Mouse (Mus musculus) cerebellum, postnatal 25 days (tissue): Measurements from ENCODE around the gene Gm29427.
A peak's percentile ranks its signal among the peaks of the same experiment; 100 is the strongest.

Experiments used
- DNase-seq, 2 experiments: peaks; one replicate each; pipeline ENCODE4 v3.0.0; 2021; ENCODE audit warnings: mixed read lengths in 2 of 2

The Gm29427 gene

GRCm38 (mm10) chr1:130715561-130716217, at the start of gene Gm29427:
Gm29427 (minus strand) TSS chr1:130715799.
- DNase-seq, result peak; percentile 99

GRCm38 (mm10) chr1:130764027-130764461, 48.4 kb upstream of the Gm29427 start:
- DNase-seq, result no peak

- no peak for DNase-seq
Observed at GRCm38 (mm10) chr1:130762045-130762760, 46.6 kb upstream of the Gm29427 start.

- DNase-seq, result no peak
Observed at GRCm38 (mm10) chr1:130761597-130761996, 46.0 kb upstream of the Gm29427 start.

- DNase-seq, result no peak
Observed at GRCm38 (mm10) chr1:130759689-130760088, 44.1 kb upstream of the Gm29427 start.

GRCm38 (mm10) chr1:130746819-130747218, 31.2 kb upstream of the Gm29427 start:
- no peak for DNase-seq

- DNase-seq, result no peak
Observed at GRCm38 (mm10) chr1:130745591-130745990, 30.0 kb upstream of the Gm29427 start.

- no peak for DNase-seq
Observed at GRCm38 (mm10) chr1:130744961-130745360, 29.4 kb upstream of the Gm29427 start.

GRCm38 (mm10) chr1:130744217-130744616, 28.6 kb upstream of the Gm29427 start:
- DNase-seq, result no peak

- no peak for DNase-seq
Observed at GRCm38 (mm10) chr1:130743775-130744174, 28.2 kb upstream of the Gm29427 start.

- DNase-seq, result no peak
Observed at GRCm38 (mm10) chr1:130742201-130742600, 26.6 kb upstream of the Gm29427 start.

GRCm38 (mm10) chr1:130740781-130741720, 25.5 kb upstream of the Gm29427 start:
- peak; percentile 19 to 31 for DNase-seq

- peak; percentile 81 to 90 for DNase-seq
Observed at GRCm38 (mm10) chr1:130740227-130740648, 24.6 kb upstream of the Gm29427 start.

- DNase-seq, result no peak
Observed at GRCm38 (mm10) chr1:130739636-130740035, 24.0 kb upstream of the Gm29427 start.

GRCm38 (mm10) chr1:130738551-130739106, 23.0 kb upstream of the Gm29427 start:
- no peak for DNase-seq

GRCm38 (mm10) chr1:130737916-130738315, 22.3 kb upstream of the Gm29427 start:
- no peak for DNase-seq

- no peak for DNase-seq
Observed at GRCm38 (mm10) chr1:130737411-130737881, 21.8 kb upstream of the Gm29427 start.

GRCm38 (mm10) chr1:130734852-130735251, 19.3 kb upstream of the Gm29427 start:
- DNase-seq, result no peak

GRCm38 (mm10) chr1:130734452-130734851, 18.9 kb upstream of the Gm29427 start:
- DNase-seq, result no peak

GRCm38 (mm10) chr1:130733671-130734070, 18.1 kb upstream of the Gm29427 start:
- DNase-seq, result no peak

GRCm38 (mm10) chr1:130732706-130733658, 17.4 kb upstream of the Gm29427 start:
- DNase-seq, result no peak
